Mouse (Mus musculus): ENCODE results near the gene Olfr732.

The Olfr732 gene

DNA sequence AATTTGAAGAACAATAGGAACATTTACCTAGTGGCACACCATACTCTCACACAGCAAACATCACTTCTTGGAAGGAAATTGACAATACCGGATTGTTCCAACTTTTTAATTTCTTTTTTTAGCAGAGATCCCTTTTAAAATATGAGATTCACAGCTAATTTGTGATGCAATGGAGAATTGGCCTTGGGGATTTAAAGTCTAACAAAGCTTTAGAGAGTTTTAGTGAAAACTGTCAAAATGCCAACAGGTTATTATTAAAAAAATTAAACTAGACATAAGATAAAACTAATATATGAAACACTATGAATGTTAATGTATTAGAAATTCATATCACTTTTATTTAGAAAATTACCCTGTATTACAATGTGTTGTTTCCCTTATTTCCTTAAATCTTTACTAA, at the start of gene Olfr732:
Gene Olfr732 (minus strand): TSS at position 101 of the 400 bp plus-strand sequence.
- no peak for DNase-seq (ENCODE audit: low read depth, low spot score)

DNA sequence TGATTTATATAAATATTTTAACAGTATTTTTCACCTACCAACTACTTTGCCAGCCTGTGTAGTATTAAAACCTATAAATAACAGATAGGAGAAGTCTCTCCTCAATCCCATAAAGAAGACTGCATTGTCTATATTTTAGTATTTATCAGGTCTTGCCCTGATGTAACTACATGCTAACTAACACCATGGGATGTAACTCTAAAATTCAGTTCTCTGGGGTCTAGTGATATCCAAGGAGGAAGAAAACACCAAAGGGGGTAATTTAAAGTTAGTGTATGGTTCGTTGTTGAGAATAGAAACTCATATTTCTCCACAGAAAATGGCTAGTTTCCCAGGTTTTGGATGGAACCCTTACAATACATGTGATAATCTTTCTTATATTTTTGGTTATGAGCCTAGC, 42.7 kb upstream of the Olfr732 start, which contains the start of gene Olfr734:
Gene Olfr734 (minus strand): TSS at position 101 of the 400 bp plus-strand sequence.
- DNase-seq (ENCODE audit: low read depth, low spot score), result no peak

DNA sequence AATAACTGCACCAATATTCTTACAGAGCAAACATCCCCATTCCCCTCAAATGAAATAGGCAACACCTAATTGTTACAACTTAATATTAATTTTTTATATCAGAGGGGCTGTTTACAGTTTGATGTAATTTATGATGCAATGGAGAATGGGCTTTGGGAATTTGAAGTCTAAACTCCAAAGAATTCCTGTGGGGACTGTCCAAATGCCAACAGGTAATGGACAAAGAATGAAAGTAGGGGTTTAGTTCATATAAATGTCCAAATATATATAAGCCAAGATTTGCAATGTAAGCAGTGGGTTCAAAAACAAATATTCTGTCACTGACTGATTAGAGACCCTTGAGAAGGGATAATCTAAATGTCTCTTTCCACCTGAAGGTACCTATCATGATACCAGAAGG, 17.4 kb upstream of the Olfr732 start, which contains the start of gene Olfr733:
Gene Olfr733 (minus strand): TSS at position 101 of the 400 bp plus-strand sequence.
- no peak for DNase-seq (ENCODE audit: low read depth, low spot score)

DNA sequence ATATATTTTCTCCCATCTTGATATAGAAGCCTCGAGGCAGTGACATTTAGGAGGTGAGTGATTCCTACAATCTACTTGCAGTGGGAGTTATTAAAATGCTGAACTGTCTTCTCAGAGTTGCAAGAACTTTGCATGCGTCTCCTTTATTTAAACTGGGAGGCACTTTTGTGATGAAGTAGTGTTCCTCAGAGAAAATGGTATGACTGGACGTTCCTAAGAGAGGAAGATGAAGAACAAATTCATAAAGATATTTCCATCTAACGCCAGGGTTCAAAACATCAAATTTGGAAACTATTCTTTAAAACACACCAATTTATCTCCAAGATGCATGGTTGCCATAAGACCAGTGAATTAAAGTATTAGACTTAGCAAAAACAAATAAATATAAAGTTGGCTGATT, 42.2 kb downstream of the Olfr732 start, which contains the start of gene Olfr731:
Gene Olfr731 (minus strand): TSS at position 101 of the 400 bp plus-strand sequence.
- DNase-seq (ENCODE audit: low read depth, low spot score), result no peak

Data from skeletal muscle tissue, adult 2 months (tissue).